Mouse (Mus musculus): ENCODE data around the gene Zfp809.
"Not testable (repeated sequence)": the region's sequence is repeated elsewhere in the genome, so short reads cannot be mapped to it uniquely, and the experiment has no call there.

Gene Zfp809

DNA sequence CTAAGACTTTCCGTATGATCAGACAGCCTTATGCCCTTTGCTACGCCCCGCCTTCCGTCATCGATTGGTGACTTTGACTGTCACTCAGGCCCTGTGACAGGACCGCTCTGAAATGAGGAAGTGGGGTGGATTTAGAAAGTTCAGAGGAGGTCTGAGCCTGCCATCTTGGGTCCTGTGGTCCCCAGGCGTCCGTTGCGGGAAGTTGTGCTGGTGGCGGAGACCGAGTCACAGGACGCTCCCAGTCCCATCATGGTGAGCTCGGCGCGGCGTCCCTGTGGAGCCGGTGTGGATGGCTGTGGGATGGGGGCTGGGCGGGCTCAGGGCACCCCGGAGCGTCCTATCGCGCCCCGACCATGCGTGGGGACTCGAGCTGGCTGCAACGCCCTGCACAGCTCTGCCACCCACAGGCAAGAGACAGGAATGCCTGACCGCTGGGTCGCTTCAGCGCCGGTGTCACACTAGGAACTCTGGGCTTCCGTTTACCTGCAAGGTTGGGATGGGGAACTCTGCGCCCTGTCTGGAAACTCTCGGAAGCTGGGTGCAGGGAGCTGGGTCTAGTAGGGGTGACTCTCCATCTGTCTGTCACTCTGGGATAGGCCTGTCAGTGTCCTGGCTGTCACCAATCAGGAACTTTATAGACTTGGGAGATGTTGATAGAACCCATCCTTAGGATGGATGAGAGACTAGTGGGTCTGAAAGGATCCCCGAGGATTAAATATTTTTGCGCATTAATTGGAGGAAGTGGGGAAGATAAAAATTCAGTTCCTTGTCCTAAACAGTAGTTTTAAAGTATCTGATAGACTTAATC is at the start of gene Zfp809:
TSS of gene Zfp809 (plus strand) at position 134 of the 808 bp plus-strand sequence.
- DNase-seq (ENCODE audit: low spot score) = peak; percentile 100

DNA sequence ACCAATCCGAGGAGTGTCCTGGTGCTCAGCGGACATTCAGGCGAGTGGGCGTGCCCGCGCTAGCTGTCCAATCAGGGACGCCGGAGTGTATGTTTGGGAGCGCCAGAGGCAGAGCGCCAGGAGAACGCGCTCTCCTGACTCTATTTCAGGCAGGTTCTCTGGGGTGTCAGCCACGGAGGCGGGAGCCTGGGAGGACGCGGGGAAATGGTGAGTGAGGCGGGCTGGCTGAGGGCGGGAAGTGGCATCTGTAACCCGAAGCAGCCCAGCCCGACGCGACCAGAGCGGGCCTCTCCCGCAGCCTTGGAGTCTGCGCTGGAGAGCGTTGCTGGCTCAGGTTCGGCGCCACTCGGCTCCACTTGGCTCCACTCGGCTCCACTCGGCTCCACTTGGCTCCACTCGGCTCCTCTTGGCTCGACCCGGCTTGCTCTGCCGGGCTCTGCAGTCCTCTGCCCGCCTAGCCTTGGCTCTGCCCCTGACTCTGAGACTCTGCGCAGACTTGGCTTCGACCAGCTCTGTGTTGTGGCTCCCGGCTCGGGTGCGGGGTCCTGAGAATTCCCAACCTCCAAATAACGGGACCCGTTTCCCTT is 37.4 kb upstream of the Zfp809 start, which contains the start of gene Zfp872:
TSS of gene Zfp872 (plus strand) at position 66 of the 587 bp plus-strand sequence.
- peak; percentile 25 for DNase-seq (ENCODE audit: low spot score)

DNA sequence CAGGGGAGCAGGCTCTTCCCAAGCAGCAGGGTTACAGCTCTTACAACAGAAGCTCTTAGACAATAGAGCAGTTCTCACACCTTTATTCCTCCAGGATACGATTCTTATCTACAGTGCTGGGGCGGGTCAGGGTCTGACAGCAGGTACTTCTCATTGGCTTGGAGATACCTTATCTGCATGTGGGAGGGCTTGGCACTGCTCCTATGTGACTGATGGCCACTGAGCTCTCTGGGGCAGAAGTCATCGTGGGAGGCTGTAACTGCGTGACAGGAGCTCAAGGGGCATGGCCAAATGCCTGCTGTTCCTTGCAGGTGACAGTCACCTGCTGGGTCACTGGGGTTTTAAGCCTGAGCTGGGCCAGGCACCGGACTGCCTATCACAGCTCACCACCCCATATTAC is 29.1 kb upstream of the Zfp809 start:
- DNase-seq (ENCODE audit: low spot score) = no peak

- no peak for DNase-seq (ENCODE audit: low spot score)
Observed at GRCm38 (mm10) chr9:22213785-22214194, 11.7 kb upstream of the Zfp809 start.

DNA sequence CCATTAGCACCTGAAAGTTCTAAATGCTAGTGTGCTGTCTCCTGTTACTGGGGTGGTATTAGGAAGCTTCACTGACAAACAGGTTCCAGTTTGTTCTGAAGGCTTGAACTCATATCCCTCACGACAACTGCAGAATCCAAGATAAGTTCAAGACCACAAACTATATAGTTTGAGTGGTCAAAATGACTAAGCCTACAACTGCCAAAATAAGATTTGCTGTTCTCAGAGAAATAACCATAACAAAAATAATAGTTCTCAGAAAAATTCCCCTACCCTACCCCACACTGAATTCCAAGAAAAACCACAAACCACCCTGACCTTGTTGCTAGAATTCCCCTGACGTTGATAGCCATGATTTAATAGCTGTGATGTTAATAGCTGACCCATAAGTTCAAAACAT is 11.0 kb upstream of the Zfp809 start:
- DNase-seq (ENCODE audit: low spot score) = no peak

- DNase-seq (ENCODE audit: low spot score) = no peak
Observed at GRCm38 (mm10) chr9:22216705-22217104, 8.8 kb upstream of the Zfp809 start.

DNA sequence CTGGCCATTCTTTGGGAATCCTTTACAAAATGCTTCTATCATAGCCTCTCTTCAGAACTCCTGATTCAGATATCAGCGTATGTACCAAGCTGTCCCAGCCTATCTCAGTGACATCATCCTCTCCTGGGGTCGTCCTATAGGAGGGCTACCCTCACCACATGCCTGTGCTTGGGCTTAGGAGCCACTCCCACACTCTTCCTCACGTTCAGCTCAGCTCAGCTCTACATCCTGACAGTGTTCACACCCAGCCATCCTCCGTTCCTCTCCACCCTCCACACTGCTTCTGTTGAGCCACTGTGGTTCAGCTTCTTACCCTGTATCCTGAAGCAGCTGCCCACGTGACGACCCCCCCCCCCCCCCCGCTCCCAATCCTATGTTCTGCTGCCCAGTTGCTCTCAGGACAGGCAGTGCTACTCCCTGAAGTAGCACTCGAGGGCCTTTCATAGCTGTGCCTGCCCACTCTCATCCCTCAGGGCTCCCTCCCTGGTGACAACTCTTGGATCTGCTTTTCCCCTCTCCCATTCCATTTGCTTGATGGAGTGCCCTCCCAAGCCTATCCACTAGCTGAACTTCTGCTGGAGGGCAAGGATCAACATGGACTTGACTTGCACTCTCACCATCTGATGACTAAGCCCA is 7.5 kb upstream of the Zfp809 start:
- DNase-seq (ENCODE audit: low spot score) = no peak

DNA sequence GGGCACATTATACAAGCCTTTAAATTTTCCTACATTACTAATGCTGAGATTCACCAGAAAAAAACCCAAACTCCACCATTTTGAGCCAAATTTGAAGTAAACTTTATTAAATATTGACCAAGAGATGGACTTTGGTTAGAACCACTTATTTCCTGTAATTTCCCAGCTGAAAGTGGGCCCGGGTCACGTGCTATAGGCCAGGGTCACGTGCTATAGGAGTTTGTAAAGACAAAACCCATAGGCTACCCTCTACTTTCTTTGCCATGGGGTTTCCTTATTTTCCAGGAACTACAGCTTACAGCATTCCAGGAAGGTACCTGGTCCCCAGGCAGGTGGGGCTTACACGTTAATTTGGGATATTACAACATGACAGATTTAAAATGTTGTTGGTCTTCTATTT is 1.4 kb upstream of the Zfp809 start:
- no peak for DNase-seq (ENCODE audit: low spot score)

- no peak for DNase-seq (ENCODE audit: low spot score)
Observed at GRCm38 (mm10) chr9:22224536-22225503, 694 bp upstream of the Zfp809 start.

- not testable (repeated sequence) for DNase-seq (ENCODE audit: low spot score)
Observed at GRCm38 (mm10) chr9:22226389-22226673, 817 bp downstream of the Zfp809 start.

GRCm38 (mm10) chr9:22226846-22227245 is 1.3 kb downstream of the Zfp809 start:
- DNase-seq (ENCODE audit: low spot score) = no peak

DNA sequence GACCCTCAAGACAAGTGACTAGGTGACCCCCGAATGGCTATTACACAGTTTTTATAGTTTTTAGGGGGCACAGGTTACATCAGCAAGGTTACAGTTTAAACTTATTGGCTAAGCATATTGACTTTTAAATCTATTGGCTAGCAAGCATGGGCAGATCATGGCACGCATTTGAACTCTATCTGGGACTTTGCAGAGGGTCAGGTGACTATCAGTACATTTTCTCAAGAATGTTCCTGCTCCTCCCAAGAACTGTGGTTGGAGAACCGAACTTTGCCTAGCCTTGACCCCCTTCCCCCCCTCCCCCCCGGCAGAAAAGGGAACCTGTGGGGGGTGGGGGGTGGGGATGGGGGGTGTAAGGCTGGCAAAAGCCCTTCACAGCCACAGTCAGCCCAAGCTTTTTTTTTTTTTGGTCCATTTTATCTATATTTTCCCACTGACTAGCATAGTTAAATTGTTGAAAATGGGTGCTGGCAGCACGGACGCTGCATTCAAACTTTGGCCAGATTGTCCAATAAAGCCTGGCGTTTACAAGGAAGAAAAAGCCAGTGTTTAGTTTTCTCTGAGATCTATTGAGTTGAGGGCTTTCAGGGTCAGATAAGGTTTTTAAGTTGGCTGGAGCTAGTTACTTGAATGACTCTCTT is 4.0 kb downstream of the Zfp809 start:
- no peak for DNase-seq (ENCODE audit: low spot score)

GRCm38 (mm10) chr9:22230061-22230460 is 4.5 kb downstream of the Zfp809 start:
- no peak for DNase-seq (ENCODE audit: low spot score)

DNA sequence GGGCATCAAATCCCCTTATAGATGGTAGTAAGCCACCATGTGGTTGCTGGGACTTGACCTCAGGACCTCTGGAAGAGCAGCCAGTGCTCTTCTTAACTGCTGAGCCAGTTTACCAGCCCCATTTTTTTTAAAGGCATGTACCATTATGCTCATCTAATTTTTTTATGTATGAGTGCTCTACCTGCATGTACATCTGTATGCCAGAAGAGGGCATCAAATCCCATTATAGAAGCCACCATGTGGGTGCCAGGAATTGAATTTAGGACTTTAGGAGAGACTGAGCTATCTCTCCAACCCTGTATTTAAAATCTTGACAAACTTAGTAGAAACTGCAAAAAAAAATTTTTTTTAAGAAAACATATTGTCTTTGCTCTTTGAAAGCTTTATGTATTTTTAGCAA is 5.0 kb downstream of the Zfp809 start:
- DNase-seq (ENCODE audit: low spot score) = no peak

DNA sequence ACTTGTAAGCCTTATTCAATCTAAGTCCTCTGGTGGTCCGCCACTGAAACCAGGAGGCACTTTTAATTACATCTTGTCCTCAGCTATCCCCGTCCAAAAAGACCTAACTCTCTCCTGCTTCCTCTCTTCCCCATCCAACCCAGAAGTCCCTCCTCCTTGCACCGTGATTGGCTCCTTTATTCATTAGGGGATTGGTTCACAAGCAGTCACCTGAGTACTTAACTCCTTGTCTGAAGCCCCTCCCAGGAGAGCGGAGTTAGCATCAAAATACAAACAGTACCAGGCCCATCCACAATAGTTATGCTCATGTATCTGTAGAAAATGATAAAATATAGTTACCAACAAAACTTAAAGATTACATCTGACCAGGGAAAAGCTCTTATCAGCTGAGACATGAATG is 14.5 kb downstream of the Zfp809 start:
- DNase-seq (ENCODE audit: low spot score) = no peak

GRCm38 (mm10) chr9:22244242-22244641 is 18.7 kb downstream of the Zfp809 start:
- no peak for DNase-seq (ENCODE audit: low spot score)

DNA sequence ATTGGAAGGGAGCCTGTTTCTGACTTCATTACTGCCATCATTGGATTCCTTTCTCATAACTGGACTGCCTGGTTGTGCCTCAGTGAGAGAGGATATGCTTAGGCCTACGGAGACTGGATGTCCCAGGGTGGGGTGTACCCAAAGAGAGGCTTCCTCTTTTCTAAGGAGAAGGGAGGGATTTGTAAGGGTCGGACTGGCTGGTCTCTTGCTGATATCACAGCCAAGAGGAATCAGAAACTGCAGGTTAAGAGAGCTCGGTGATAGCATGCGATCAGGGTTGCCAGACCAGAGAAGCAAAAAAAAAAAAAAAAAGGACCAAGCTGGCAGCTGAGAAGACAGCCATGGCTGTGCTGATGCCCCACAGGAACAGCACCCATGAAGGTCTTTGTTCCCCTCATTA is 31.1 kb downstream of the Zfp809 start:
- DNase-seq (ENCODE audit: low spot score) = no peak

DNA sequence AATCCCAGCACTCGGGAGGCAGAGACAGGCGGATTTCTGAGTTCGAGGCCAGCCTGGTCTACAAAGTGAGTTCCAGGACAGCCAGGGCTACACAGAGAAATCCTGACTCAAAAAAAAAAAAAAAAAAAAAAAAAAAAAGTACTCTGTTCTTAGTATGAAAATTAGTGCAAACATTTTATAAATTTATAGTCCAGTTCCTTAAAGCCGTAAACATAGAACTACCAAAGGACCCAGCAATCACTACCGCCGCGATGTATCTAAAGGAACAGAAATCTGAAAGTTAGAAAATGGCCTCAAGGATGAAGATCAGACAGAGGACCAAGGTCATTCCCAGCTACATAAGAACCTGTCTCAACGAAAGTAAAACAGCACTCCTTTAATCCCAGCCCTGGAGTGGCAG is 33.3 kb downstream of the Zfp809 start:
- DNase-seq (ENCODE audit: low spot score) = no peak

DNA sequence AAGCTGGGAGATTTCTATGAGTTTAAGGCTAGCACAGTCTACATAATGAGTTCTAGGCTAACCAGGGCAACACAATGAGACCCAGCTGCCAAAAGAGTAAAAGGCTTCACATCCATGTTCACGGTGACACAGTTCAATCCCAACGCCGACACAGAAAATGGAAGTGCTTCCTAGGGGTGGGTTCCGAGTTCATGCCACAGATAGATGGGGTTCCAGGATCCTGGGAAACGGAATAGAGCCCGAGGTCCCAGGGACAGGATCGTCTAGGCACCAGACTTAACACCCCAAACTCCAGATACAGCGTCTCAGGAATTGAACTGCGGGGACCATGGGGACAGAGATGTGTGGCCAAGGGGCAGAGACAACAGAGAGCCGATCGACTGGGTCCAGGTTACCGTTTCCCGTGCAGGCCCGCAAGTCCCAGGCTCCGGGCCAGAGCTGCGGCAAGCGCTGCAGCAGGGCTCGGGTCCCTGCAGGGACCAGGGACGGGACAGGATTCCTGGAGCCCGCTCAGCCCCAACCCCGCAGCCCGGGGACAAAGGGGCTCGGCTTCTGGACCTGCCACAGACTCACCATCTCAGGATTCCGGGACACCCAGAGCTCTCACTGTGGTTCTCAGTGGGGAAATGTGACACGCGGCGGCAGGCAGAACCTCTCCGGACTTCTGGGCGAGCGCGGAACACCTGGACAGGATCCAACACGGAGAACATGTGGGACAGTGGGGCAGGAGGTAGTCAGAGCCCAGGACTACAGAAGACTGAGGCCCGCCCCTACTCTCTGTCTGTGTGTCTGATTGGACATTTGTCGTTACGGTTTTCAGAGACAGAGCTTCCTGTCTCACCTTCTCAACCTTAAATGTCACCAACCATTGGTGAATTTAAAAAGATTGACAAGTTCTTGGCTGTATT is 33.9 kb downstream of the Zfp809 start, which contains the start of gene Zfp599:
TSS of gene Zfp599 (minus strand) at position 712 of the 908 bp plus-strand sequence.
- DNase-seq (ENCODE audit: low spot score) = peak; percentile 36

DNA sequence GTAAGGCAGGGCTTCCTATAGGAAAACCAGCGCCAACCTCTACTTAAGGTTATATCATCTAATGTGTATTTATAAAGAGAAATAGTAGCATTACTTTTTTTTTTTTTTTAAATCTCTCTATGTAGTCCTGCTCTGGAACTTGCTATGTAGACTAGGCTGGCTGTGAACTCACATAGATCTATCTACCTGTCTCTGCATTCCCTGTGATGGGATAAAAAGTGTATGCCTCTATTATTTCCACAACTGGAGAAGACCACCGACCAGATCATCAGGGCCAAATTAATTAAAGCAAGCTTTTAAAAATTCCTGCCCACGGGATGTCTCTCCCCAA is 34.5 kb downstream of the Zfp809 start:
- no peak for DNase-seq (ENCODE audit: low spot score)

GRCm38 (mm10) chr9:22261594-22261993 is 36.1 kb downstream of the Zfp809 start:
- no peak for DNase-seq (ENCODE audit: low spot score)

All from ovary, postnatal 14 days (tissue).